Mouse (Mus musculus): ENCODE measurements around the gene Adk.

- TF ChIP-seq POLR2A (IDR thresholded peaks at IDR 0.05; ENCODE audit: borderline replicate concordance, insufficient read depth, low read length) (no peak), CTCF (IDR thresholded peaks at IDR 0.05; ENCODE audit: borderline replicate concordance, insufficient read depth, low read depth, low read length) (no peak)
Observed at GRCm38 (mm10) chr14:21165706-21166105, 113.3 kb downstream of the Adk start.
